Mouse (Mus musculus): ENCODE results near the gene Zfr2. TPM values are rescaled to one million over a fixed set of nuclear protein-coding genes. Genes with fewer than 3 reads are reported as not detected.
A peak's percentile ranks its signal among the peaks of the same experiment; 100 is the strongest.

Zfr2 gene
- total RNA-seq, 2 experiments from 2014 or later: not detected

GRCm38 (mm10) chr10:81242021-81242420, 9.1 kb downstream of the Zfr2 start:
- no peak for ATAC-seq (replicated peaks; ENCODE audit: low FRiP score, poor library complexity, severe bottlenecking)

- no peak for ATAC-seq (replicated peaks; ENCODE audit: low FRiP score, poor library complexity, severe bottlenecking)
These were observed 11.2 kb downstream of the Zfr2 start for GRCm38 (mm10) chr10:81244146-81244545.

GRCm38 (mm10) chr10:81244595-81244994, 11.6 kb downstream of the Zfr2 start:
- peak; percentile 63 for ATAC-seq (replicated peaks; ENCODE audit: low FRiP score, poor library complexity, severe bottlenecking)

- ATAC-seq (replicated peaks; ENCODE audit: low FRiP score, poor library complexity, severe bottlenecking): no peak
These were observed 12.2 kb downstream of the Zfr2 start for GRCm38 (mm10) chr10:81245166-81245565.

GRCm38 (mm10) chr10:81247804-81248203, 14.8 kb downstream of the Zfr2 start:
- no peak for ATAC-seq (replicated peaks; ENCODE audit: low FRiP score, poor library complexity, severe bottlenecking)

- ATAC-seq (replicated peaks; ENCODE audit: low FRiP score, poor library complexity, severe bottlenecking): no peak
These were observed 16.5 kb downstream of the Zfr2 start for GRCm38 (mm10) chr10:81249442-81249841.

GRCm38 (mm10) chr10:81252424-81253419, 19.8 kb downstream of the Zfr2 start, which contains the start of gene Matk:
Gene Matk (plus strand): TSS chr10:81252935.
- no peak for ATAC-seq (replicated peaks; ENCODE audit: low FRiP score, poor library complexity, severe bottlenecking)

GRCm38 (mm10) chr10:81254886-81255285, 21.9 kb downstream of the Zfr2 start:
- ATAC-seq (replicated peaks; ENCODE audit: low FRiP score, poor library complexity, severe bottlenecking): no peak

- no peak for ATAC-seq (replicated peaks; ENCODE audit: low FRiP score, poor library complexity, severe bottlenecking)
These were observed 24.4 kb downstream of the Zfr2 start for GRCm38 (mm10) chr10:81257158-81258039.

GRCm38 (mm10) chr10:81259225-81259884, 26.4 kb downstream of the Zfr2 start:
- no peak for ATAC-seq (replicated peaks; ENCODE audit: low FRiP score, poor library complexity, severe bottlenecking)

GRCm38 (mm10) chr10:81261025-81261424, 28.1 kb downstream of the Zfr2 start:
- no peak for ATAC-seq (replicated peaks; ENCODE audit: low FRiP score, poor library complexity, severe bottlenecking)

GRCm38 (mm10) chr10:81265540-81265939, 32.6 kb downstream of the Zfr2 start:
- no peak for ATAC-seq (replicated peaks; ENCODE audit: low FRiP score, poor library complexity, severe bottlenecking)

GRCm38 (mm10) chr10:81266211-81267105, 33.5 kb downstream of the Zfr2 start, which contains the start of the genes Mrpl54 and Apba3:
Gene Mrpl54 (minus strand): TSS chr10:81266934.
Gene Apba3 (plus strand): TSS chr10:81266960.
- ATAC-seq (replicated peaks; ENCODE audit: low FRiP score, poor library complexity, severe bottlenecking): peak; percentile 89

GRCm38 (mm10) chr10:81268056-81268455, 35.1 kb downstream of the Zfr2 start:
- peak; percentile 59 for ATAC-seq (replicated peaks; ENCODE audit: low FRiP score, poor library complexity, severe bottlenecking)

- no peak for ATAC-seq (replicated peaks; ENCODE audit: low FRiP score, poor library complexity, severe bottlenecking)
These were observed 35.9 kb downstream of the Zfr2 start for GRCm38 (mm10) chr10:81268643-81269412.

GRCm38 (mm10) chr10:81272356-81272755, 39.4 kb downstream of the Zfr2 start:
- ATAC-seq (replicated peaks; ENCODE audit: low FRiP score, poor library complexity, severe bottlenecking): no peak

- no peak for ATAC-seq (replicated peaks; ENCODE audit: low FRiP score, poor library complexity, severe bottlenecking)
These were observed 40.9 kb downstream of the Zfr2 start for GRCm38 (mm10) chr10:81273842-81274241.

GRCm38 (mm10) chr10:81277676-81278075, 44.7 kb downstream of the Zfr2 start:
- no peak for ATAC-seq (replicated peaks; ENCODE audit: low FRiP score, poor library complexity, severe bottlenecking)
